ENCODE assay signal across 8 mouse cellular contexts in the genomic region with DNA sequence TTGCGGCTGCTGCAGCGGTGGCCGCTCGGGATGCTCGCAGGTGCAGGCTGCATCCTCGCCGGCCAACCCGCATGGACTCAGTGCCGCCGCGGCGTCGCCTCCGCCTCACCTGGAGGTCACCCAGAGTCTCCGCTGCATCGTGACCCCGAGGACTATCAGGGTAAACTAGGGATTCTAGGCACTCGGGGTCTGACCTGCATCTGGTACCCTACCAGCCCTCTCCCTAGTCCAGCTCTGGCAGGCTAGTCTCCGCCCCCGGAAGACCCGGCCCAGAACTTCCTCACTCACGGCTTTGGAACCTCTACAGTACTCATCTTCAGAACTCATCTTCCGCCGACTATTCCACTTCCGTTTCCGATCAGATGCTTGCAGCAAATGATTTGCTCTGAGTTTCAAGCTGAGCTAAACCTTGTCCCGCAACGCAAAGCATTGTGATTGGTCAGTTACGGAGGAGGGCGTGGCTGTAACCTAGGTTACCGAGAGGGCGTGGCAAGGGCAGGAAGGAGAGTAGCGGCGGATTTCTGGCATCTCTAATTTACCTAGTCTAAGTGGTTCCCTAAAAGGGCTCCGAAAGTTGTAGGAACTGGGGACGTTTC. TPM values are rescaled to one million over a fixed set of nuclear protein-coding genes. Genes with fewer than 3 reads are reported as not detected.
DNase-seq lines count a peak whose midpoint lies in the region; ATAC-seq and TF ChIP-seq lines count a peak whose summit lies in the region.

Gene Tmem184c, minus strand, starts transcription at position 325 of the 596 bp plus-strand sequence.

- intact Hi-C loops in heart, postnatal 10 days (cut with DNase I) = no loop called here

- no peaks in the 10 kb centered on the region for H3K9me3 ChIP-seq in ES-Bruce4 (replicated peaks; ENCODE audit: control insufficient read depth, insufficient read depth, low read length, poor library complexity, severe bottlenecking)
- H3K9me3 ChIP-seq in forebrain, embryonic 13.5 days (replicated peaks) = no peaks in the 10 kb centered on the region
- no peaks in the 10 kb centered on the region for H3K9me3 ChIP-seq in liver, postnatal 0 days (ENCODE audit: low read length)
- H3K9me3 ChIP-seq in neural tube, embryonic 14.5 days (ENCODE audit: control insufficient read depth, low read length) = no peaks in the 10 kb centered on the region

- ATAC-seq in cerebellum, adult (ENCODE audit: insufficient number of reproducible peaks, low FRiP score, low TSS enrichment) = peak; percentile 99
- ATAC-seq in forebrain, embryonic 13.5 days = peak; percentile 98
- peak; percentile 96 for ATAC-seq in liver, postnatal 0 days
- peak; percentile 97 for ATAC-seq in neural tube, embryonic 14.5 days (ENCODE audit: low read depth)

- peak within 1 kb of the TSS; percentile 67 for H3K4me2 ChIP-seq in forebrain, embryonic 13.5 days
- peak within 1 kb of the TSS; percentile 80 for H3K4me2 ChIP-seq in liver, postnatal 0 days (ENCODE audit: low read depth, low read length)
- peak within 1 kb of the TSS; percentile 87 for H3K4me2 ChIP-seq in neural tube, embryonic 14.5 days (ENCODE audit: low read depth, low read length)

- H3K27ac ChIP-seq in ES-Bruce4 (ENCODE audit: insufficient read depth, low read length) = peak within 1 kb of the TSS; percentile 2; the same call in 1 of the 2 replicates
- H3K27ac ChIP-seq in forebrain, embryonic 13.5 days = peak within 1 kb of the TSS; percentile 74
- H3K27ac ChIP-seq in liver, postnatal 0 days (ENCODE audit: low read depth) = no peak within 1 kb of the TSS
- H3K27ac ChIP-seq in neural tube, embryonic 14.5 days (ENCODE audit: low read depth, low read length) = peak within 1 kb of the TSS; percentile 68

- no peak for TF ChIP-seq POLR2A in ES-Bruce4 (IDR thresholded peaks at IDR 0.05; ENCODE audit: insufficient read depth, low read length)

- WGBS in forebrain, embryonic 13.5 days = under 1% methylated on average over 36 of the region's 36 CpGs
- WGBS in large intestine, adult 2 months = 1% methylated on average over 36 of the region's 36 CpGs
- under 1% methylated on average over 36 of the region's 36 CpGs for WGBS in liver, postnatal 0 days (ENCODE audit: insufficient replicate concordance)
- WGBS in neural tube, embryonic 14.5 days = 1% methylated on average over 36 of the region's 36 CpGs

- TF ChIP-seq EP300 in ES-Bruce4 (IDR thresholded peaks at IDR 0.05; ENCODE audit: insufficient read depth, low read depth, low read length) = no peak
- TF ChIP-seq EP300 in liver, postnatal 0 days (IDR thresholded peaks at IDR 0.05; ENCODE audit: low read depth) = no peak

- peaks cover 9% of the 10 kb centered on the region for H3K36me3 ChIP-seq in ES-Bruce4 (ENCODE audit: control insufficient read depth, insufficient read depth, low read length, poor library complexity, severe bottlenecking)
- peaks cover 3% of the 10 kb centered on the region; the same call in 1 of the 2 replicates for H3K36me3 ChIP-seq in forebrain, embryonic 13.5 days (ENCODE audit: poor library complexity, severe bottlenecking)
- H3K36me3 ChIP-seq in liver, postnatal 0 days (replicated peaks; ENCODE audit: insufficient read depth, low read length) = no peaks in the 10 kb centered on the region
- no peaks in the 10 kb centered on the region for H3K36me3 ChIP-seq in neural tube, embryonic 14.5 days (ENCODE audit: control insufficient read depth, insufficient read depth, low read length)

- H3K4me3 ChIP-seq in ES-Bruce4 (ENCODE audit: low read depth, low read length) = peak within 1 kb of the TSS; percentile 89
- peak within 1 kb of the TSS; percentile 88 for H3K4me3 ChIP-seq in forebrain, embryonic 13.5 days
- peak within 1 kb of the TSS; percentile 68 for H3K4me3 ChIP-seq in liver, postnatal 0 days (ENCODE audit: low read depth, low read length)
- peak within 1 kb of the TSS; percentile 85 for H3K4me3 ChIP-seq in neural tube, embryonic 14.5 days (ENCODE audit: low read depth, low read length)

- TF ChIP-seq CTCF in ES-Bruce4 (IDR thresholded peaks at IDR 0.05; ENCODE audit: low read depth, low read length) = no peak
- no peak for TF ChIP-seq CTCF in liver, postnatal 0 days (IDR thresholded peaks at IDR 0.05; ENCODE audit: low read depth)

- DNase-seq in heart, postnatal 10 days = peak; percentile 99
- DNase-seq in large intestine, adult 2 months (ENCODE audit: low read depth, low spot score) = peak; percentile 53
- DNase-seq in liver, postnatal 0 days = peak; percentile 95
- DNase-seq in testis, postnatal 10 days (ENCODE audit: low spot score) = peak; percentile 99

- no peaks in the 10 kb centered on the region for H3K27me3 ChIP-seq in ES-Bruce4 (ENCODE audit: control insufficient read depth, insufficient read depth, low read length, poor library complexity, severe bottlenecking)
- H3K27me3 ChIP-seq in forebrain, embryonic 13.5 days = no peaks in the 10 kb centered on the region
- H3K27me3 ChIP-seq in liver, postnatal 0 days (ENCODE audit: insufficient read depth, low read length) = no peaks in the 10 kb centered on the region
- H3K27me3 ChIP-seq in neural tube, embryonic 14.5 days (ENCODE audit: control insufficient read depth, insufficient read depth, low read length) = no peaks in the 10 kb centered on the region

- no peaks in the 10 kb centered on the region for H3K4me1 ChIP-seq in ES-Bruce4 (ENCODE audit: control insufficient read depth, insufficient read depth, low read length)
- peaks cover 15% of the 10 kb centered on the region for H3K4me1 ChIP-seq in forebrain, embryonic 13.5 days
- H3K4me1 ChIP-seq in liver, postnatal 0 days (ENCODE audit: insufficient read depth) = peaks cover 8% of the 10 kb centered on the region
- peaks cover 13% of the 10 kb centered on the region for H3K4me1 ChIP-seq in neural tube, embryonic 14.5 days (ENCODE audit: control insufficient read depth, insufficient read depth, low read length)

- H3K9ac ChIP-seq in ES-Bruce4 (ENCODE audit: low read depth, poor library complexity, severe bottlenecking) = peak within 1 kb of the TSS; percentile 87
- H3K9ac ChIP-seq in forebrain, embryonic 13.5 days = peak within 1 kb of the TSS; percentile 81
- peak within 1 kb of the TSS; percentile 2; the same call in 1 of the 2 replicates for H3K9ac ChIP-seq in liver, postnatal 0 days (replicated peaks)
- H3K9ac ChIP-seq in neural tube, embryonic 14.5 days (replicated peaks; ENCODE audit: low read depth, low read length) = peak within 1 kb of the TSS; percentile 64

RNA-seq across cellular contexts. Expression of gene Tmem184c, which starts in this region (rescaled TPM):
- 41.0 and 42.6 TPM in 2 replicates for polyA plus RNA-seq in ES-Bruce4 (2011; ENCODE audit: insufficient read depth, insufficient read length, low read depth, missing spikeins)
- polyA plus RNA-seq in forebrain, embryonic 13.5 days (2015; fragmentation: Nextera tagmentation; extraction: Ambion mirVana) = 56.1 and 57.0 TPM in 2 replicates
- total RNA-seq in heart, postnatal 10 days (2021) = 10 to 100 TPM; 16.1 to 20.3 TPM
- polyA plus RNA-seq in large intestine, adult 2 months (2012; rRNA removed) = 1.4 and 2.9 TPM in 2 replicates
- 6.7 TPM in 2 replicates for polyA plus RNA-seq in liver, postnatal 0 days (2015; fragmentation: Nextera tagmentation; extraction: Ambion mirVana)
- 81.1 and 82.8 TPM in 2 replicates for polyA plus RNA-seq in neural tube, embryonic 14.5 days (2014; fragmentation: Nextera tagmentation; extraction: Ambion mirVana)

Comparison
In these comparisons a context has a peak if more than half of its experiments do, and no peak if none do; other contexts are left out.
1. H3K9ac ChIP-seq: peak in every context shown above with its lines; median percentile 87 in ES-Bruce4; 81 in forebrain, embryonic 13.5 days; 64 in neural tube, embryonic 14.5 days; 2 in liver, postnatal 0 days.